Mouse (Mus musculus): Measurements from ENCODE around the gene Itga11. TPM values are rescaled to one million over a fixed set of nuclear protein-coding genes. Genes with fewer than 3 reads are reported as not detected.
"Not testable (repeated sequence)": the region's sequence is repeated elsewhere in the genome, so short reads cannot be mapped to it uniquely, and the experiment has no call there.

Itga11 gene
- polyA plus RNA-seq, 1 experiment from 2014 or later = 1.5 TPM

DNA sequence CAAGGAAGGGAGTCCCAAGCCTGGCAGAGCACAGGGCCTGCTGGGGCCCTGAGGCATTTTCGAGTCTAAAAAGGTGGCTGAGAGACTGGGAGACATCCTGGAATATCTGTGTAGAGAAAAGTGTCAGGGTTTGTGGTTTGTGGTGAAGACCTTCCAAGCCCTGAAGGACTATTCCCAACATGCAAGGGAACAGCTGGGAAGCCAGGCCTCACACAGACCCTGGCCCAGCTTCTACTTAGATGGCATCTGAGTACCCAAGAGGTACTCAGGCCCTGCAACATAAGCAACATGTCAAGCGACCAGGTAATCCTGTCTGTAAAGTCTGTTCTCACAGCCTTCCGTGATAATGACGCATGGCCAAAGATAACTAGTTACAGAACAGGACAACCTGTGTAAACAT is 18.6 kb upstream of the Itga11 start:
- Histone ChIP-seq H3K36me3 (no peaks in the 10 kb centered on the region), H3K4me3 (no peak overlapping the region), H3K4me1 (replicated peaks) (peaks cover 3% of the 10 kb centered on the region), H3K27me3 (no peaks in the 10 kb centered on the region), H3K4me2 (no peak overlapping the region), H3K27ac (replicated peaks) (no peak overlapping the region), H3K9ac (no peak overlapping the region), H3K9me3 (no peaks in the 10 kb centered on the region)
- no peak for ATAC-seq (ENCODE audit: low FRiP score, low read depth)
- 86% methylated on average over 4 of the region's 4 CpGs for WGBS

DNA sequence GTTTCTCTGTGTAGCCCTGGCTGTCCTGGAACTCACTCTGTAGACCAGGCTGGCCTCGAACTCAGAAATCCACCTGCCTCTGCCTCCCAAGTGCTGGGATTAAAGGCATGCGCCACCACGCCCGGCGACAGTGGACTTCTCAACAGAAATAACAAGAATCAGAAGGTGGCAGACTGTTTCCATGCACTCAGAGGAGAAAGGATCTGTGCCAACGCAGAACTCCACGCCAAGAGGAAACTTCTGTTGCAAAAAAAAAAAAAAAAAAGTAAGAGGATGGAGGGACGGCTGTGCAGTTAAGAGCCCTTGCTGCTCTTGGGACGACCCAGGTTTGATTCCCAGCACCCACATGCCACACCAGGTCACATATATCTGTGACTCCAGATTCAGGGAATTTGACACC is 16.7 kb upstream of the Itga11 start:
- not testable (repeated sequence) for H3K36me3 ChIP-seq; H3K27ac ChIP-seq (replicated peaks); H3K4me3 ChIP-seq; H3K4me2 ChIP-seq; H3K4me1 ChIP-seq (replicated peaks); H3K27me3 ChIP-seq; H3K9me3 ChIP-seq; ATAC-seq (ENCODE audit: low FRiP score, low read depth); H3K9ac ChIP-seq
- WGBS = 95% methylated on average over 9 of the region's 9 CpGs

DNA sequence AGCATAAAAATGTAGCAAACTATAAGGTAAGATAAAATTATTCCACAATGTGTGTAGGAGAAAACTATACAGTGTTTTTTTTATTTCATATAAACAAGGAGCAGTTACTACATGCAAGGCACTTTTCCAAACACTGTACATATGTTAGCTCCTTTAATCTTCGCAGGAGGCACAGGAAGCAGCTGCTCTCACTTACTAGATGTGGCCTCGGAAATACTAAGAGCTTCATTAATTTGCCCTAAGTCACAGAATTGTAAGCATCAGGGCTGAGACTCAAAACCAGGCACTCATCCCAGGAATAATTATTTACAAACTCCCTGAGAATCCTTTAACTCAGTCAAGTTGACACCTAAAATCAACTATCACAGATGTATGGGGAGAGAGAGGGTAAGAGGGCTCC is 14.2 kb upstream of the Itga11 start:
- H3K9me3 ChIP-seq = no peaks in the 10 kb centered on the region
- no peak overlapping the region for H3K4me3 ChIP-seq
- H3K4me2 ChIP-seq = no peak overlapping the region
- H3K27me3 ChIP-seq = no peaks in the 10 kb centered on the region
- ATAC-seq (ENCODE audit: low FRiP score, low read depth) = no peak
- no peaks in the 10 kb centered on the region for H3K36me3 ChIP-seq
- WGBS = 52% methylated on average over 2 of the region's 2 CpGs
- H3K9ac ChIP-seq = no peak overlapping the region
- peaks cover 8% of the 10 kb centered on the region for H3K4me1 ChIP-seq (replicated peaks)
- H3K27ac ChIP-seq (replicated peaks) = no peak overlapping the region

DNA sequence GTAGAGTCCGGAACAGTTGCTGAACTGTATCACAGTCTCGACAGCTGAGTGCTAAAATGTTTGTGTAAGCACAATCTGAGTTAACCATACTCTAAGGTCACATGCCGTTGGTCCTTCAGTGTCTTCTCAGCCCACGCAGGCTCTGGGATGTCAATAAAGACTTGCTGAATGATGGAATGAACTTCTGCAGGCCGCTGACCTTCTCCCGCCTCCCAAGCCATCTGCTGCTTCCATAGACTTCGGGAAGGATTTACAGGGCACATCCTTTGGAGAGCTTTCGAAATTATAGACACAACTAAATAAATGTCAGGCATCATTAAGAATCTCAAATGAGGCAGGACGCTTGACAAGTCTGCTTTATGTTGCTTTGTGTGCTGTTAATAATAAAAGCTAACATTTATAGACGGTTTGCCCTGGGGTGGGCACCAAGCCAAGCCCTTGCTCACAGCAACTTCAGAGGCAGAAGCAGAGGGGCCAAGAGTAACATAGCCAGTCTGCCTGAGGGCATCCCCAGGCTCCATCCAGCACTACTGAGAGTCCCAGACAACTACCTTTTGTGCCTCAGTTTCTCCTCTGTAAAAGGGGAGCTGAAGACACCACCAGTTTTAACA is 13.4 kb upstream of the Itga11 start:
- no peak overlapping the region for H3K27ac ChIP-seq (replicated peaks)

DNA sequence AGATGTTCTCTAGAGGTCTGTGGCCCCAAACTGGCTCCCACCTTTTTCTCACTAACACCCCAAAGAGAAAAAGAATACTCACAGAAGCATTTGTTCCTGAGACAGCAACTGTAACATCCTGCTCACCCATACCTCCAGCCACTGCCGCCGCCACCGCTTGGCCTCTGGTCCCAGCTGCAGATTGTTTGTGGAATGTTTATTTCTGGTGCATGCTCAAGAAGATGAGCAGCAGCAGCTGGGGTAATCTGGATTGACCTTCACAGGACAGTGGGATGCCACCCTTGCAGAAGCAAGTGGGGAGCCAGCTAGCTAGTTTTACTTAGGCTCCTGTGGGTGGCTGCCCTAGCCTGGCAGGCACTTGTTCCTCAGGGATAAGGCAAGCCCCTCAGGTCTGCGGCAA is 11.7 kb upstream of the Itga11 start:
- WGBS = 91% methylated on average over 4 of the region's 4 CpGs
- ATAC-seq (ENCODE audit: low FRiP score, low read depth) = no peak
- Histone ChIP-seq H3K27me3 (no peaks in the 10 kb centered on the region), H3K27ac (replicated peaks) (no peak overlapping the region), H3K9me3 (no peaks in the 10 kb centered on the region), H3K4me2 (no peak overlapping the region), H3K4me1 (replicated peaks) (peaks cover 8% of the 10 kb centered on the region), H3K36me3 (no peaks in the 10 kb centered on the region), H3K4me3 (no peak overlapping the region), H3K9ac (no peak overlapping the region)

More for the DNA sequence above, 13.4 kb upstream of the Itga11 start:
- 53% methylated on average over 10 of the region's 10 CpGs for WGBS
- Histone ChIP-seq H3K4me1 (replicated peaks) (peaks cover 8% of the 10 kb centered on the region), H3K4me2 (no peak overlapping the region), H3K4me3 (no peak overlapping the region), H3K9ac (no peak overlapping the region), H3K36me3 (no peaks in the 10 kb centered on the region), H3K9me3 (no peaks in the 10 kb centered on the region), H3K27me3 (no peaks in the 10 kb centered on the region)
- ATAC-seq (ENCODE audit: low FRiP score, low read depth) = no peak

DNA sequence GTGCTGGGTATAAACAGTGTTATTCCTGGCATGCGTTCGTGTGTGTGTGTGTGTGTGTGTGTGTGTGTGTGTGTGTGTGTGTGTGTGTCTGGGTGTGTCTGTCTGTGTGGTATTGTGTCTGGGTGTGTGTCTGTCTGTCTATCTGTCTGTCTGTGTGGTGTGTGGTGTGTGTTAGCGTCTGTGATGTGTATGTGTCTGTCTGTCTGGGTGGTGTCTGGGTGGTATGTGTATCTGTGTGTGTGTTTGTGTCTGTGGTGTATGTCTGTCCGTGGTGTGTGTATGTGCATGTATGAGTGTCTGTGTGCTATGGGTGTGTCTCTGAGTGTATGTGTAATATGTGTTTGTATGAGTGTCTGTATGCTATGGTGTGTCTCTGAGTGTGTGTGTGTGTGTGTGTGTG is 9.1 kb upstream of the Itga11 start:
- ATAC-seq (ENCODE audit: low FRiP score, low read depth) = no peak
- Histone ChIP-seq H3K36me3 (no peaks in the 10 kb centered on the region), H3K9me3 (no peaks in the 10 kb centered on the region), H3K27ac (replicated peaks) (no peak overlapping the region), H3K4me3 (no peak overlapping the region), H3K4me1 (replicated peaks) (peaks cover 8% of the 10 kb centered on the region), H3K9ac (no peak overlapping the region), H3K4me2 (no peak overlapping the region), H3K27me3 (no peaks in the 10 kb centered on the region)
- 94% methylated on average over 4 of the region's 4 CpGs for WGBS

DNA sequence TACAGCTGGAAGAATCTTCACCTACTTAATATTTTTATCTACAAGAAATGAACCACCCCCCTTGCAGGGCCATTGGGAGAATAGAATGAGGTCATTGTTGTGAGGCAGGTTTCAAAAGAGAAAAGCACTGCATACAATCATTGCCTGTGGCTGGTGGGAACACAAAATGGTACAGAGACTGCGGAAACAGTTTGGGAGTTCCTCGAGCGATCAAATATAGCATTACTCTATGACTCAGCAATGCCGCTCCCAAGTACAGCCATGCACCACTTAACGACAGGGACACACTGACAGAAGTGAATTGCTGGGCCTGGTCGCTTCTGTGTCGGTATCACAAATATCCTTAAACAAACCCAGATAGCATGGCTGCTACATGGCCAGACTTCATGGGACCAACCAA is 4.4 kb upstream of the Itga11 start:
- Histone ChIP-seq H3K36me3 (no peaks in the 10 kb centered on the region), H3K4me2 (no peak overlapping the region), H3K9me3 (no peaks in the 10 kb centered on the region), H3K9ac (no peak overlapping the region), H3K4me3 (no peak overlapping the region), H3K4me1 (replicated peaks) (peaks cover 10% of the 10 kb centered on the region), H3K27ac (replicated peaks) (no peak overlapping the region), H3K27me3 (peaks cover 18% of the 10 kb centered on the region)
- WGBS = 91% methylated on average over 7 of the region's 7 CpGs
- no peak for ATAC-seq (ENCODE audit: low FRiP score, low read depth)

DNA sequence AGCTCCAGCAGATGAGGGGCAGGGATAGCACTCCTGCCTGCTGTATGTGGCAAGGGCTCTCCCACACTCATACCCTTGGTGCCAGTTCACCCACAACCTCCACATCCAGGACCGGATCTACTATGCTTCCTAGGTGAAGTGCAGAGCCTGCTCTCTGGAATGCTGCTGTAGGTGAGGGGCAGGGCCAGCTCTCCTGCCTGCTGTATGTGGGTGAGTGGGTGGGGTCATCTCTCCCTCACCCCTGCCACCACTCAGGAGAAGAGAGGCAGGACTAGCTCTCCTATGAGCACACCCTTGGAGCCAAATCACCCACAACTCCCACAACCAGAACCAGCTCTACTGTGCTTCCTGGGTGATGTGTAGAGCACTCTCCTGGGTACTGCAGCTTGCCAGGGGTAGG is 2.5 kb upstream of the Itga11 start:
- no peak overlapping the region for H3K9ac ChIP-seq
- H3K4me2 ChIP-seq = no peak overlapping the region
- 91% methylated on average over 1 of the region's 1 CpGs for WGBS
- H3K27ac ChIP-seq (replicated peaks) = no peak overlapping the region
- H3K9me3 ChIP-seq = no peaks in the 10 kb centered on the region
- peaks cover 17% of the 10 kb centered on the region for H3K4me1 ChIP-seq (replicated peaks)
- no peak overlapping the region for H3K4me3 ChIP-seq
- H3K36me3 ChIP-seq = no peaks in the 10 kb centered on the region
- H3K27me3 ChIP-seq = peaks cover 35% of the 10 kb centered on the region
- no peak for ATAC-seq (ENCODE audit: low FRiP score, low read depth)

DNA sequence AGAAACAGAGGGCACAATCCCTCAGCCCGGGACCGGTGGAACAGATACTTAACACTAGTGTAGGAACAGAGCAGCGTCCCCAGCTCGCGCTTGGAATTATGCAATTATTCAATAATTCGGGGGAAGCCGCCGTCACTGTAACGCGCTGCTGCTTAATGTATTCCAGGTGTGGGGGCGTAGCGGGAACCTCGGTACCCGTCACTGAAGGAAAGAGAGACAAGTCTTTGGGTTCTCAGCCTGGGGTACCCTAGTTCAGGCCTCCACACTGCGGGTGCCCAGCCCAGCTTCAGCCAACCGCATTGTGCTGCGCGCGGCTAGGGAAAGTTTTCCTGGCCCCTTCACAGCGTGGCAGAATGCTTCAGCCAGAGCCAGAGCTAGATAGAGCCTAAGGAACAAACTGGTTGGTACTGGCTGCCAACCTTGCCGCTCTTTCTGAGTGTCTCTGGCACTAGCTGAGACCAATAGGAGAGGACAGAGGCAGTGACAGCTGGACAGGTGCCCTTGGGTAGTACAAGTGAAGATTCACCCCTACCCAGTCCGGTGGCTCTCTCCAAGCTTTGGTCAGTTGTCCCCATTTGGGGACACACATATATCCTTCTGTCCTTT is 1.0 kb downstream of the Itga11 start:
- peaks cover 17% of the 10 kb centered on the region for H3K4me1 ChIP-seq (replicated peaks)
- WGBS = 4% methylated on average over 22 of the region's 22 CpGs
- H3K27ac ChIP-seq (replicated peaks) = no peak overlapping the region
- no peak overlapping the region; the same call in 1 of the 2 replicates for H3K9ac ChIP-seq
- H3K4me3 ChIP-seq = peak overlapping the region; percentile 30
- ATAC-seq (ENCODE audit: low FRiP score, low read depth) = no peak
- H3K36me3 ChIP-seq = no peaks in the 10 kb centered on the region
- no peaks in the 10 kb centered on the region for H3K9me3 ChIP-seq
- peaks cover 35% of the 10 kb centered on the region for H3K27me3 ChIP-seq
- peak overlapping the region; percentile 60 for H3K4me2 ChIP-seq

DNA sequence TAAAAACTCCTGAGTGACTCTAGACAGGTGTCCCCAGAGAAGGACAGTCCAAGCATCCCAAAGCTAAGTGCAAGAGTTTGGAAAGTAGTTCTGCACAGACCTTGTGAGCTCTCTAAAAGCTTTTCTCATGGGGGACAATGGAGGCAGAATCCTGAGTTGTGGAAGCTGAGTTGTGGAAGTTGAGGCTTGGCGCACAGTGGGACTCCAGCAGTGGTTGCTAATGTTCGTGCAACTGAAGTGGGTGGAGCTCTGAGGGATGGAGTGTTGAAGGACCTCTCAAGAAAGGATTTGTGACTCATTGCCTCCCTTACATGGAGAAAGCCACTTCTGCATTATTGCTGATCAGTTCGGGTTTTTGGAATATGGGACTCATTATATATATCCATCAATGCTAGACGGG is 1.8 kb downstream of the Itga11 start:
- no peak overlapping the region for H3K9ac ChIP-seq
- 67% methylated on average over 4 of the region's 4 CpGs for WGBS
- H3K4me3 ChIP-seq = no peak overlapping the region
- H3K36me3 ChIP-seq = no peaks in the 10 kb centered on the region
- H3K9me3 ChIP-seq = no peaks in the 10 kb centered on the region
- peaks cover 17% of the 10 kb centered on the region for H3K4me1 ChIP-seq (replicated peaks)
- H3K4me2 ChIP-seq = no peak overlapping the region
- no peak for ATAC-seq (ENCODE audit: low FRiP score, low read depth)
- H3K27ac ChIP-seq (replicated peaks) = no peak overlapping the region
- peaks cover 35% of the 10 kb centered on the region for H3K27me3 ChIP-seq

DNA sequence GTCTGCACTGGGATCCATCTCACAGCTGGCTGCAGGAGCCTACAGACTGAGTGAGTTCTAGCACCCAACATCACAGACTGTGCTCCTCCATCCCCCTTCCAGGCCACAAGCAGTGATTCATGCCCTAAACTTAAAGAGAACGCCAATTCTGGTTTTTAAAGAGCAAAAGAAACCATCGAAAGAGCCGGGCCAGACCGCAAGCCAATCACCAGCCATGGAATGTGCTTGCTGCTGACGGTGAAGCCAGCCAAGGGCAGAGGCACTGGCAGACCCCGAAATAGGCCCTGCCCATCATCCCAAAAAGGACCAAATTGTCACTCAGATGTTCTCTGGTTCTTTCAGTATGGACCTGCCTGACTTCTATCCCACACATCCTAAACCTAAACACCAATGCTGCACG is 6.7 kb downstream of the Itga11 start:
- Histone ChIP-seq H3K27ac (replicated peaks) (no peak overlapping the region), H3K4me3 (no peak overlapping the region), H3K9ac (no peak overlapping the region), H3K4me1 (replicated peaks) (no peaks in the 10 kb centered on the region), H3K9me3 (no peaks in the 10 kb centered on the region), H3K27me3 (peaks cover 6% of the 10 kb centered on the region), H3K36me3 (no peaks in the 10 kb centered on the region), H3K4me2 (no peak overlapping the region)
- WGBS = 90% methylated on average over 7 of the region's 7 CpGs
- ATAC-seq (ENCODE audit: low FRiP score, low read depth) = no peak

DNA sequence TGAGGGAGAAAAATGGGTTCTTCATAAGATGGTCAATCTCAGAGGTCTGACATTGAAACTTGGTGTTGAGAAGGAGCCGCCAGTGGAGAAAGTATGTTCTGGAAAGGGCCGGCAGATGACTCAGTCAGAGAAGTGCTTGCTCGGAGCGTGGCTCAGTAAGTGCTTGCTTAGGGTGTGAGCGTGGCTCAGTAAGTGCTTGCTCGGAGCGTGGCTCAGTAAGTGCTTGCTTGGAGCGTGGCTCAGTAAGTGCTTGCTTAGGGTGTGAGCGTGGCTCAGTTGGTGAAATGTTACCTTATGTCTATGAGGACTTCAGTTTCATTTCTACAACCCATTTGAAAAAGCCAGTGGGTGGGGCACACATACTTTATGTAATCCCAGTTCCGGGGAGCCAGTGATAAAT is 12.1 kb downstream of the Itga11 start:
- no peaks in the 10 kb centered on the region for H3K36me3 ChIP-seq
- no peak overlapping the region for H3K4me2 ChIP-seq
- no peak overlapping the region for H3K4me3 ChIP-seq
- ATAC-seq (ENCODE audit: low FRiP score, low read depth) = no peak
- no peak overlapping the region for H3K27ac ChIP-seq (replicated peaks)
- WGBS = 91% methylated on average over 10 of the region's 10 CpGs
- H3K4me1 ChIP-seq (replicated peaks) = no peaks in the 10 kb centered on the region
- H3K27me3 ChIP-seq = no peaks in the 10 kb centered on the region
- no peak overlapping the region for H3K9ac ChIP-seq
- no peaks in the 10 kb centered on the region for H3K9me3 ChIP-seq

DNA sequence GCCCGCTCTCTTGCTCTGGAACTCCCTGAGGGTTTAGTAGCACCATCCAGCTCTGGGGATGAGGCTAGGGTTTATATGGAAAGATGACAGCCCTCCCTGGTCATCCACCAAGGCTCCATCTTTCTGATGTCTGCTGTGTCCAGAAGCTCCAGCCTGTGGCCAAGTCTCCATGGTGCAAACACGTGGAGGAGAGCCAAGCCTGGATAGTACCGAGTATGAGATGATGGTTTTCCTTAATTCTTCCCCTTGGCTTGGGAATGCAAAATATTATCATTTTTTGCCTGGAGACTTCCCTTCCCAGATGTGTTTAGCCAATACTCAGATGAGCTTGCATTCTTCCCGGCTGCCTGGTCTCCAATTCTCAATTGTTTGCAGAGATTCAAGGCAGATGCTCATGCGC is 16.4 kb downstream of the Itga11 start:
- Histone ChIP-seq H3K9ac (no peak overlapping the region), H3K4me2 (no peak overlapping the region), H3K36me3 (no peaks in the 10 kb centered on the region), H3K27me3 (no peaks in the 10 kb centered on the region), H3K27ac (replicated peaks) (no peak overlapping the region), H3K4me1 (replicated peaks) (no peaks in the 10 kb centered on the region), H3K4me3 (no peak overlapping the region), H3K9me3 (no peaks in the 10 kb centered on the region)
- no peak for ATAC-seq (ENCODE audit: low FRiP score, low read depth)
- 85% methylated on average over 5 of the region's 5 CpGs for WGBS
